Mouse (Mus musculus) embryonic facial prominence, embryonic 14.5 days (tissue): ENCODE measurements around the gene Efna2. TPM values are rescaled to one million over a fixed set of nuclear protein-coding genes. Genes with fewer than 3 reads are reported as not detected.

ENCODE experiments used
- ATAC-seq: fragments of 200-750 bp; cut with Nextera tagmentation; 2 replicates; pipeline ENCODE4 v1.8.0; 2017; ENCODE audit warnings: low read depth, moderate number of reproducible peaks, moderate TSS enrichment
- DNase-seq: peaks from one replicate; pipeline ENCODE4 v3.0.0-alpha.2; 2015; ENCODE audit warnings: low spot score
- H3K27ac ChIP-seq: fragments of 300-500 bp; sonication (generic); replicated peaks from 2 replicates; pipeline ENCODE4 v1.5.1; 2014; ENCODE audit warnings: low read depth, mild to moderate bottlenecking, low read length, moderate library complexity
- H3K27me3 ChIP-seq: fragments of 300-500 bp; sonication (generic); replicated peaks from 2 replicates; pipeline ENCODE4 v1.6.1; 2014; ENCODE audit warnings: low read length; ENCODE audit not compliant: control insufficient read depth, insufficient read depth
- H3K36me3 ChIP-seq: fragments of 300-500 bp; sonication (generic); 2 replicates; pipeline ENCODE4 v1.6.1; 2014; ENCODE audit warnings: low read length, mixed read lengths; ENCODE audit not compliant: control insufficient read depth, insufficient read depth
- H3K4me1 ChIP-seq: fragments of 300-500 bp; sonication (generic); 2 replicates; pipeline ENCODE4 v1.6.1; 2014; ENCODE audit warnings: antibody characterized with exemption, low read length; ENCODE audit not compliant: control insufficient read depth, insufficient read depth
- H3K4me2 ChIP-seq: fragments of 300-500 bp; sonication (generic); 2 replicates; pipeline ENCODE4 v1.6.1; 2014; ENCODE audit warnings: low read depth, mild to moderate bottlenecking, low read length, moderate library complexity, mixed read lengths
- H3K4me3 ChIP-seq: fragments of 300-500 bp; sonication (generic); 2 replicates; pipeline ENCODE4 v1.5.1; 2014; ENCODE audit warnings: low read depth, mild to moderate bottlenecking, low read length
- H3K9ac ChIP-seq: fragments of 300-500 bp; sonication (generic); 2 replicates; pipeline ENCODE4 v1.6.1; 2014; ENCODE audit warnings: low read depth, mild to moderate bottlenecking, low read length, moderate library complexity, mixed read lengths
- H3K9me3 ChIP-seq: fragments of 300-500 bp; sonication (generic); 2 replicates; pipeline ENCODE4 v1.6.1; 2016; ENCODE audit warnings: low read length; ENCODE audit not compliant: control insufficient read depth
- WGBS: fragments of 180-500 bp; shearing (Covaris S2); extraction: QIAGEN DNeasy Blood & Tissue Kit; methylation state at CpG from one replicate; pipeline ENCODE4 v1.1.7; 2014; 5-methylcytosine and 5-hydroxymethylcytosine counted together
- polyA plus RNA-seq: library from polyadenylated mRNA; unstranded; fragments of >200 nt; fragmentation: Nextera tagmentation; extraction: Ambion mirVana; gene quantifications from 2 replicates; pipeline ENCODE4 v1.2.1, GENCODE M21; 2014

Gene Efna2
- polyA plus RNA-seq, 1 experiment from 2014 or later = 20.9 TPM

DNA sequence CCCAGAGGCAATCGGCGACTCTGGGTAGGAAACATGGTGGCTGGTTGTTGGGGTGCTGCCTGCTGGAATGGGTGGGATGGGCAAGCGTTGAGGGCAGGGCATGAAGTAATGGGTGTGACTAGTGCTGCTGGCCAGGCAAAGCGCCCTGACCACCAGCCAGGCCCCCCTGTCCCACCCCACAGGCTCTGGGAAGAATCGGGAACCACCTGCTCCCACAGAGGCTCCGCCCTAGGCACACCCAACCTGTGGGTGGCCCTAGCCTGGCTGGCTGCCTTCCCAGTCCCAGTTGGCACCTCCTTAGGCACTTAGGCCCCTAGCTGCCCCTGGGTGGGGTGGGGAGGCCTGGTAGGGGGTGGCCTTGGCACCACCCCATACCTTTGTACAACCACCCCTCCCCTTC is 33.4 kb upstream of the Efna2 start:
- Histone ChIP-seq H3K36me3 (peaks cover 39% of the 10 kb centered on the region), H3K27me3 (no peaks in the 10 kb centered on the region), H3K27ac (0 out of 2 replicates have a peak overlapping the region, but pooled peaks have one; percentile 22), H3K4me1 (0 out of 2 replicates have a peak, but pooled peaks cover 4% of the 10 kb centered on the region), H3K9ac (no peak overlapping the region), H3K9me3 (no peaks in the 10 kb centered on the region), H3K4me3 (no peak overlapping the region), H3K4me2 (no peak overlapping the region)
- DNase-seq (no peak), ATAC-seq (no peak)
- 95% methylated on average over 4 of the region's 6 CpGs for WGBS

- 0 out of 2 replicates have a peak, but pooled peaks cover 4% of the 10 kb centered on the region for H3K4me1 ChIP-seq
- WGBS = 67% methylated on average over 4 of the region's 4 CpGs
- DNase-seq (no peak), ATAC-seq (no peak)
- peaks cover 44% of the 10 kb centered on the region for H3K36me3 ChIP-seq
- H3K9me3 ChIP-seq = no peaks in the 10 kb centered on the region
- H3K27ac ChIP-seq = 0 out of 2 replicates have a peak overlapping the region, but pooled peaks have one; percentile 22
- H3K4me2 ChIP-seq = no peak overlapping the region
- no peak overlapping the region; the same call in 1 of the 2 replicates for H3K9ac ChIP-seq
- no peak overlapping the region for H3K4me3 ChIP-seq
- H3K27me3 ChIP-seq = no peaks in the 10 kb centered on the region
These were observed 32.7 kb upstream of the Efna2 start for GRCm38 (mm10) chr10:80146568-80147011.

GRCm38 (mm10) chr10:80147146-80147718 is 32.0 kb upstream of the Efna2 start:
- peak overlapping the region; percentile 89; the same call in 1 of the 2 replicates for H3K9ac ChIP-seq
- H3K27ac ChIP-seq = peak overlapping the region; percentile 98
- DNase-seq = no peak
- peak overlapping the region; percentile 85 for H3K4me3 ChIP-seq
- peaks cover 50% of the 10 kb centered on the region for H3K36me3 ChIP-seq
- H3K9me3 ChIP-seq = no peaks in the 10 kb centered on the region
- H3K27me3 ChIP-seq = no peaks in the 10 kb centered on the region
- H3K4me1 ChIP-seq = peaks cover 8% of the 10 kb centered on the region
- peak overlapping the region; percentile 93 for H3K4me2 ChIP-seq
- ATAC-seq = no peak
- 75% methylated on average over 5 of the region's 5 CpGs for whole genome bisulfite sequencing

GRCm38 (mm10) chr10:80147719-80148601 is 31.3 kb upstream of the Efna2 start, which contains the start of gene Midn:
Midn (plus strand) TSS chr10:80148272.
- H3K27ac ChIP-seq = peak within 1 kb of the TSS; percentile 98
- peaks cover 56% of the 10 kb centered on the region for H3K36me3 ChIP-seq
- DNase-seq (peak; percentile 93), ATAC-seq (peak; percentile 39)
- peak within 1 kb of the TSS; percentile 85 for H3K4me3 ChIP-seq
- H3K9me3 ChIP-seq = no peaks in the 10 kb centered on the region
- H3K27me3 ChIP-seq = no peaks in the 10 kb centered on the region
- peaks cover 12% of the 10 kb centered on the region for H3K4me1 ChIP-seq
- peak within 1 kb of the TSS; percentile 93 for H3K4me2 ChIP-seq
- H3K9ac ChIP-seq = peak within 1 kb of the TSS; percentile 89
- 0% methylated on average over 22 of the region's 42 CpGs for WGBS

DNA sequence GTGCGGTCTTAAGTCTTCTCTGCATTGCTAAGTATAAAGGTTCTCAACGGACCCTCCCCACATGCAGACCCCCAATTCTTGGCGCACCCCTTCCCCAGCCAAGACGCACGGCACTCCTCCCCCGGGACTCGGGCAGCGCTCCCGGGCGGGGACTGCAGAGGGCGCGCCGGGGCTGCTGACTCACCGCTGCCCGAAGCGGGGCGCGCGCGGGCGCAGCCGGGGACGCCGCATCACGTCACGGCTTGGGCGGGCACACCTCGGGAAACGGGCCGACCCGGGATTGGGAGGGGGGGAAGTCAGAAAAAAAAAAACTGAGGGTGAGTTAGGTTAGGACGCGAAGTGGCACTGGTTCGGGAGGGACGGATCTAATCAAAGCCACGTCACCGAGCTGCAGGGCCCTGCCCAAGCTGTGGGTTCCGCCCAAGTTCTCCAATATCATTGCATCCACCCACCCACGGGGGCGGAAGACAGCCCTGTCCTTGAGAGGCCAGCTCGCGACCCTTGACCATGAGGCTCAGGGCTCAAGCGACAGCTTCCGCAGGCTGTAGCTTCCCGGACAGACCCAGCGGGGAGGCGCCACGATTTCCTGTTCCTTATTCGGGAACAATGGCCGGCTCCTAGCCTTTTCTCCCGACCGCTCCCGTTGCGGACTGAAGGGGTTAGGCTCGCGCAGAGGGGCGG is 30.5 kb upstream of the Efna2 start:
- H3K9me3 ChIP-seq = no peaks in the 10 kb centered on the region
- H3K4me1 ChIP-seq = peaks cover 12% of the 10 kb centered on the region
- peak overlapping the region; percentile 98 for H3K27ac ChIP-seq
- H3K9ac ChIP-seq = peak overlapping the region; percentile 89
- H3K4me2 ChIP-seq = peak overlapping the region; percentile 93
- peak overlapping the region; percentile 85 for H3K4me3 ChIP-seq
- no peaks in the 10 kb centered on the region for H3K27me3 ChIP-seq
- under 1% methylated on average over 28 of the region's 57 CpGs for WGBS
- peak; percentile 35 for ATAC-seq
- DNase-seq = peak; percentile 96
- H3K36me3 ChIP-seq = peaks cover 60% of the 10 kb centered on the region

GRCm38 (mm10) chr10:80149291-80150225 is 29.7 kb upstream of the Efna2 start:
- no peaks in the 10 kb centered on the region for H3K27me3 ChIP-seq
- H3K4me3 ChIP-seq = peak overlapping the region; percentile 85
- DNase-seq (peak; percentile 99), ATAC-seq (peak; percentile 81)
- H3K9me3 ChIP-seq = no peaks in the 10 kb centered on the region
- H3K4me2 ChIP-seq = peak overlapping the region; percentile 93
- 0% methylated on average over 38 of the region's 88 CpGs for WGBS
- H3K4me1 ChIP-seq = peaks cover 12% of the 10 kb centered on the region
- H3K9ac ChIP-seq = peak overlapping the region; percentile 98
- H3K36me3 ChIP-seq = peaks cover 60% of the 10 kb centered on the region
- H3K27ac ChIP-seq = peak overlapping the region; percentile 98

- peaks cover 18% of the 10 kb centered on the region for H3K4me1 ChIP-seq
- DNase-seq (peak; percentile 81), ATAC-seq (no peak)
- peak overlapping the region; percentile 98 for H3K9ac ChIP-seq
- peak overlapping the region; percentile 98 for H3K27ac ChIP-seq
- peak overlapping the region; percentile 85 for H3K4me3 ChIP-seq
- H3K4me2 ChIP-seq = peak overlapping the region; percentile 93
- no peaks in the 10 kb centered on the region for H3K9me3 ChIP-seq
- no peaks in the 10 kb centered on the region for H3K27me3 ChIP-seq
- WGBS = under 1% methylated on average over 32 of the region's 71 CpGs
- H3K36me3 ChIP-seq = peaks cover 60% of the 10 kb centered on the region
These were observed 28.8 kb upstream of the Efna2 start for GRCm38 (mm10) chr10:80150226-80151210.
